Mouse (Mus musculus) myocyte (in vitro differentiated cells): Measurements from ENCODE around the gene Nup85.

Experiments used
- E2F4 ChIP-seq: IDR thresholded peaks from one replicate; pipeline ENCODE4 v1.6.1; 2011; ENCODE audit warnings: mild to moderate bottlenecking, control low read depth, moderate library complexity; ENCODE audit not compliant: insufficient read depth
- MYOD1 ChIP-seq, 3 experiments: IDR thresholded peaks; one replicate each; pipeline ENCODE4 v1.6.1; 2011; ENCODE audit warnings: control low read depth in 2 of 3, low read depth in 2 of 3, mild to moderate bottlenecking in 2 of 3, moderate library complexity in 1 of 3; ENCODE audit not compliant: insufficient read length in 2 of 3, control insufficient read depth in 1 of 3
- POLR2A ChIP-seq: IDR thresholded peaks from one replicate; pipeline ENCODE4 v1.6.1; 2011; ENCODE audit warnings: low read depth, mild to moderate bottlenecking, control low read depth, moderate library complexity; ENCODE audit not compliant: insufficient read length
- POLR2AphosphoS2 ChIP-seq: IDR thresholded peaks from one replicate; pipeline ENCODE4 v1.6.1; 2011; ENCODE audit warnings: low read depth, control low read depth; ENCODE audit not compliant: insufficient read length
- REST ChIP-seq: IDR thresholded peaks from one replicate; pipeline ENCODE4 v1.6.1; 2011; ENCODE audit warnings: mild to moderate bottlenecking, control low read depth, moderate library complexity; ENCODE audit not compliant: insufficient read depth, insufficient read length
- TCF12 ChIP-seq: IDR thresholded peaks from one replicate; pipeline ENCODE4 v1.6.1; 2011; ENCODE audit warnings: mild to moderate bottlenecking, control low read depth; ENCODE audit not compliant: poor library complexity, insufficient read depth, severe bottlenecking
- USF1 ChIP-seq: IDR thresholded peaks from one replicate; pipeline ENCODE4 v1.6.1; 2011; ENCODE audit warnings: low read depth, mild to moderate bottlenecking, control low read depth, moderate library complexity

- TF ChIP-seq POLR2A (no peak), REST (no peak), MYOD1 (IDR thresholded peaks at IDR 0.05; ENCODE audit: control insufficient read depth in 1 of 3, insufficient read length in 2 of 3, low read depth in 2 of 3) (no peak), TCF12 (no peak), USF1 (no peak), E2F4 (no peak), POLR2AphosphoS2 (no peak)
These were observed 34.1 kb downstream of the Nup85 start for GRCm38 (mm10) chr11:115598309-115598708.
